Mouse (Mus musculus): ENCODE data around the gene Tnk2. TPM values are rescaled to one million over a fixed set of nuclear protein-coding genes. Genes with fewer than 3 reads are reported as not detected.
"Not testable (repeated sequence)": the region's sequence is repeated elsewhere in the genome, so short reads cannot be mapped to it uniquely, and the experiment has no call there.

The Tnk2 gene
- polyA plus RNA-seq, 1 experiment: 3.5 TPM

DNA sequence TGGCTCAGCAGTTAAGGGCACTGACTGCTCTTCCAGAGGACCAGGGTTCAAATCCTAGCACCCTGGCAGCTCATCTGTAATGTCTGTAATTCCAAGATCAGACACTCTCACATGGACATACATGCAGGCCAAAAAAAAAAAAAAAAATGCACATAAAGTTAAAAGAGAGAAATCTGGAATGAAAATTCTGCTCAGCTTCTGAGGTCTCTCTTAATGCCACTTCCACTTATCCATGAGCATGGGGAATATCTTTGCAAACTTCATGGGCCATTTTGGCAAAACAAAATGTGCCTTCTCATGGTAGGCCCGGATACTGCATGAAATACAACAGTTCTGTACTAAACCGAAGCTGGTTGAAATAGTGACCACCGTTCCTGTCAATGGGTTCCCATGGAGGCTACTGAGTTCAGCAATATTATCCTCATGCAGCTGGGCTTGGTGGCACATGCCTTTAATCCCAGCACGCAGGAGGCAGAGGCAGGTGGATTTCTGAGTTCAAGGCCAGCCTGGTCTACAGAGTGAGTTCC lies 10.1 kb upstream of the Tnk2 start:
- no peak for TF ChIP-seq POLR2A (IDR thresholded peaks at IDR 0.05; ENCODE audit: borderline replicate concordance, low read depth, low read length)
- TF ChIP-seq CTCF (IDR thresholded peaks at IDR 0.05; ENCODE audit: low read depth, low read length): no peak
- no peaks in the 10 kb centered on the region for H3K4me1 ChIP-seq (ENCODE audit: control insufficient read depth, insufficient read depth, low read length)
- no peak overlapping the region for H3K27ac ChIP-seq (ENCODE audit: insufficient read depth, low read depth, low read length)
- no peak overlapping the region for H3K4me3 ChIP-seq (ENCODE audit: insufficient read depth, low read length)

GRCm38 (mm10) chr16:32634183-32634582 lies 9.5 kb upstream of the Tnk2 start:
- Histone ChIP-seq H3K4me1 (ENCODE audit: control insufficient read depth, insufficient read depth, low read length) (no peaks in the 10 kb centered on the region), H3K27ac (ENCODE audit: insufficient read depth, low read depth, low read length) (no peak overlapping the region), H3K4me3 (ENCODE audit: insufficient read depth, low read length) (no peak overlapping the region)
- TF ChIP-seq POLR2A (IDR thresholded peaks at IDR 0.05; ENCODE audit: borderline replicate concordance, low read depth, low read length) (no peak), CTCF (IDR thresholded peaks at IDR 0.05; ENCODE audit: low read depth, low read length) (no peak)

DNA sequence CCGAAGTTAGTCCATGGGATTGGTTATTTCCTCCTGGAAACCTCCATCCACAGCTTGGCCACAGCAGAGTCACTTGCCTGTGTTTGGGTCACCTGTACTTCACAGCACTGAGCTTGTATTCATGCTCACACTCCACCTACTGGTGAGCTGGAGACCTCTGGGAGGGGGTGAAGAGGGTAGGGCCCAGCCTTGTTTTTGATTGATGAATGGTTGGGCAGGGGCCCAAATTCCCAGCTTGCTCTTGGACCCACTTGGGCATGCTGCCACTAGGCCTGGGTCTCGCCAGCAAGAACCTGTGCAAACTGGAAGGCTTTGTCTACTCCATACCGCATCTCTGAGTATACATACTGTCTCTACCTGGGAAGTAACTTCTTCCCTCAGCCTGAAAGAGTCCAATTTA lies 8.4 kb upstream of the Tnk2 start:
- Histone ChIP-seq H3K4me1 (ENCODE audit: control insufficient read depth, insufficient read depth, low read length) (no peaks in the 10 kb centered on the region), H3K4me3 (ENCODE audit: insufficient read depth, low read length) (no peak overlapping the region), H3K27ac (ENCODE audit: insufficient read depth, low read depth, low read length) (no peak overlapping the region)
- TF ChIP-seq CTCF (IDR thresholded peaks at IDR 0.05; ENCODE audit: low read depth, low read length): no peak
- TF ChIP-seq POLR2A (IDR thresholded peaks at IDR 0.05; ENCODE audit: borderline replicate concordance, low read depth, low read length): no peak

DNA sequence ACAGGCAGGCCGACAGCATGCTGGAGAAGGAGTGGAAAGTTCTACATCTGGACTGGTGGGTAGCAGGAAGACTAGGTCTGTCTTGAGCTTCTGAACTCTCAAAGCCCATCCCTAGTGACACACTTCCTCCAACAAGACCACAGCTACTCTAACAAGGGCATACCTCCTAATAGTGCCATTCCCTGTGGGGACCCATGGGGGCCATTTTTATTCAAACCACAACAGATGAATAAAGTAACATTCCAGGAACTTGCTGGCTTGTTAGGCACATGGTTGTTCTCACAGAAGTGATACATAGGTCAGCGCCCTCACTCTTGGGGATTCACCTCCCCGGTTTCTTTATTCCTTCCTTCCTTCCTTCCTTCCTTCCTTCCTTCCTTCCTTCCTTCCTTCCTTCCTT lies 7.3 kb upstream of the Tnk2 start:
- Histone ChIP-seq H3K4me3 (ENCODE audit: insufficient read depth, low read length) (no peak overlapping the region), H3K4me1 (ENCODE audit: control insufficient read depth, insufficient read depth, low read length) (no peaks in the 10 kb centered on the region), H3K27ac (ENCODE audit: insufficient read depth, low read depth, low read length) (no peak overlapping the region)
- TF ChIP-seq POLR2A (IDR thresholded peaks at IDR 0.05; ENCODE audit: borderline replicate concordance, low read depth, low read length) (no peak), CTCF (IDR thresholded peaks at IDR 0.05; ENCODE audit: low read depth, low read length) (no peak)

DNA sequence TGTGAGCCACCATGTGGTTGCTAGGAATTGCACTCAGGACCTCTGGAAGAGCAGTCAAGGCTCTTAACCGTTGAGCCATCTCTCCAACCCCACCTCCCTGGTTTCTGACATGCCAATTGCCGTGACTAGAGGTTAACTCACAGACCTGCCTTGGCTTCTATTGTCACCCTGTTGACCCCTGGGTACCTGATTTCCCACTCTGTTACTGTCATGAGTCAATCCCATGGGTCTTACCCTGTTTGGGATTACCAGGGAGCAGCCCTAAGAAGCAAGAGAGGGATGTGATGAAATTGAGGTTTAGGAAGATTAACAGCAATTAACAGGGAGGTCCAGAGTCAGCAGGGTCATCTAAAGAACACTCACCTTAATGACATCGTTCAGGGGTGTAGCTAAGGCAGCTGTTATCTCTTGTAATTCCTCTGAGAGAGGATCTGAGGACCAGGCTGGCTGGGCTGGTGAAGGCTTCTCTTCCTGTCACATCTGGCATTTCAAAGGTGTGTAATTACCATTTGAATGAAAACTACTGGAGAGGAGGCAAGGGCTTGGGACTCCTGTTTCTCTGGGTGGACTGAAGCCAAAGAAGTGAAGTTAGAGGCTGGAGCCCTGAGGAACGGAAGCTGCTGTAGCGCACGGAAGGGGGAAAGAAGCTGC lies 6.7 kb upstream of the Tnk2 start:
- no peak for TF ChIP-seq POLR2A (IDR thresholded peaks at IDR 0.05; ENCODE audit: borderline replicate concordance, low read depth, low read length)
- no peak for TF ChIP-seq CTCF (IDR thresholded peaks at IDR 0.05; ENCODE audit: low read depth, low read length)
- Histone ChIP-seq H3K4me1 (ENCODE audit: control insufficient read depth, insufficient read depth, low read length) (no peaks in the 10 kb centered on the region), H3K27ac (ENCODE audit: insufficient read depth, low read depth, low read length) (no peak overlapping the region), H3K4me3 (ENCODE audit: insufficient read depth, low read length) (no peak overlapping the region)

GRCm38 (mm10) chr16:32638476-32638875 lies 5.2 kb upstream of the Tnk2 start:
- Histone ChIP-seq H3K27ac (ENCODE audit: insufficient read depth, low read depth, low read length) (no peak overlapping the region), H3K4me3 (ENCODE audit: insufficient read depth, low read length) (no peak overlapping the region), H3K4me1 (ENCODE audit: control insufficient read depth, insufficient read depth, low read length) (no peaks in the 10 kb centered on the region)
- TF ChIP-seq POLR2A (IDR thresholded peaks at IDR 0.05; ENCODE audit: borderline replicate concordance, low read depth, low read length) (no peak), CTCF (IDR thresholded peaks at IDR 0.05; ENCODE audit: low read depth, low read length) (peak; percentile 71)

- no peak overlapping the region for H3K27ac ChIP-seq (ENCODE audit: insufficient read depth, low read depth, low read length)
- H3K4me1 ChIP-seq (ENCODE audit: control insufficient read depth, insufficient read depth, low read length): no peaks in the 10 kb centered on the region
- TF ChIP-seq CTCF (IDR thresholded peaks at IDR 0.05; ENCODE audit: low read depth, low read length) (no peak), POLR2A (IDR thresholded peaks at IDR 0.05; ENCODE audit: borderline replicate concordance, low read depth, low read length) (no peak)
- H3K4me3 ChIP-seq (ENCODE audit: insufficient read depth, low read length): no peak overlapping the region
Measured at GRCm38 (mm10) chr16:32640096-32640495, 3.6 kb upstream of the Tnk2 start.

DNA sequence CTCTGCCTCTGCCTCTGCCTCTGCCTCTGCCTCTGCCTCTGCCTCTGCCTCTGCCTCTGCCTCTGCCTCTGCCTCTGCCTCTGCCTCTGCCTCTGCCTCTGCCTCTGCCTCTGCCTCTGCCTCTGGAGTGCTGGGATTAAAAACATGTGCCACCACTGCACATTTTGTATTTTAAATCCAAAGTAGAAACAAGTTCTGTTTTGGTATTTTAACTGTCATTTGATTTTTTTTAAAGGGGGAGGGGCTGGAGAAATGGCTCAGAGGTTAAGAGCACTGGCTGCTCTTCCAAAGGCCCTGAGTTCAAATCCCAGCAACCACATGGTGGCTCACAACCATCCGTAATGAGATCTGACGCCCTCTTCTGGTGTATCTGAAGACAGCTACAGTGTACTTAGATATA lies 3.0 kb upstream of the Tnk2 start:
- not testable (repeated sequence) for H3K4me1 ChIP-seq (ENCODE audit: control insufficient read depth, insufficient read depth, low read length); H3K27ac ChIP-seq (ENCODE audit: insufficient read depth, low read depth, low read length); H3K4me3 ChIP-seq (ENCODE audit: insufficient read depth, low read length)

DNA sequence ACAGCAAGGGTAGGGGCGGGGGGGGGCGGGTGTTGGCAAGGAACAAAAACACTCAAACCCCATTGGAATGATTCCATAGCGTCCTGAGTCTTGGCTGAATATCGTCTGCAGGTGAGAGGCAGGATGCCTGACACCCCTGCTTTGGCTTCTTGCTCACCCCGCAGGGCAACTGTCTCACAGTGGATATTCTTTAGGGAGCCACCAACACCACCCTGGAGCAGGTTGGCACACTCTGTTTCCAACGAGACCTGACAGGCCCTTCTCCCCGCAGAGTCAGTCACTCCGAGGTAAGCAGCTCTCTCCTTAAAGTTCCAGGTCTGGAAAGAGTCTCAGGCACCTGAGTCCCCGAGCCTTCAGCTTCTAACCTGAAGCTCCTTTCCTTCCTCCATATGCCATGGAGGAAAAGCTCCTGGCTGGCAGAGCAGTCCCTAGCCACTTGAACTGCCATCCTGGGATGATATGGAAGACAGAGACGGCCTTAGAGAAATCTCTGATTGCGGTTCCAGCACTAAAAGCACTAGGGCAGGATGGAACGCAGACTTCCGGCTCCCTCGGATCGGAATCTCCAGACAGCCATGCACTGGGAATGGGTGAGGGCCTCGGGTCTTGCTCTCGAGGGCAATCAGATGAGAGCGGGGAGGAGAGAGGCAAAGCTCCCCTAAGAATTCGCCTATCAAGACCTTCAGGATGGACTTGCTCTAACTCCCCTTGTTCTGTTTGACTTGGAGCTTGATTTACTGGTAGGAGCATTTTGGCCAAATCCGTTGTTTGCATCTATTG lies 2.0 kb upstream of the Tnk2 start:
- H3K4me1 ChIP-seq (ENCODE audit: control insufficient read depth, insufficient read depth, low read length): peaks cover 5% of the 10 kb centered on the region; the same call in 1 of the 2 replicates
- TF ChIP-seq CTCF (IDR thresholded peaks at IDR 0.05; ENCODE audit: low read depth, low read length) (no peak), POLR2A (IDR thresholded peaks at IDR 0.05; ENCODE audit: borderline replicate concordance, low read depth, low read length) (no peak)

GRCm38 (mm10) chr16:32642280-32642679 lies 1.4 kb upstream of the Tnk2 start:
- Histone ChIP-seq H3K4me3 (ENCODE audit: insufficient read depth, low read length) (no peak overlapping the region), H3K4me1 (ENCODE audit: control insufficient read depth, insufficient read depth, low read length) (peaks cover 5% of the 10 kb centered on the region; the same call in 1 of the 2 replicates), H3K27ac (ENCODE audit: insufficient read depth, low read depth, low read length) (no peak overlapping the region)
- TF ChIP-seq POLR2A (IDR thresholded peaks at IDR 0.05; ENCODE audit: borderline replicate concordance, low read depth, low read length) (no peak), CTCF (IDR thresholded peaks at IDR 0.05; ENCODE audit: low read depth, low read length) (no peak)

More for the DNA sequence above, 2.0 kb upstream of the Tnk2 start:
- Histone ChIP-seq H3K27ac (ENCODE audit: insufficient read depth, low read depth, low read length) (no peak overlapping the region), H3K4me3 (ENCODE audit: insufficient read depth, low read length) (no peak overlapping the region)
